Mouse (Mus musculus): ENCODE measurements around the gene Sez6l. TPM values are rescaled to one million over a fixed set of nuclear protein-coding genes. Genes with fewer than 3 reads are reported as not detected.

Sez6l gene
- total RNA-seq, 2 experiments from 2014 or later = 7.6 to 8.7 TPM

GRCm38 (mm10) chr5:112586071-112586470 is 9.1 kb upstream of the Sez6l start:
- no peak for DNase-seq (ENCODE audit: low spot score in 2 of 2)

- no peak for DNase-seq (ENCODE audit: low spot score in 2 of 2)
Measured at GRCm38 (mm10) chr5:112584155-112584769, 7.3 kb upstream of the Sez6l start.

- DNase-seq (ENCODE audit: low spot score in 2 of 2) = no peak
Measured at GRCm38 (mm10) chr5:112583304-112583703, 6.3 kb upstream of the Sez6l start.

GRCm38 (mm10) chr5:112577750-112578149 is 765 bp upstream of the Sez6l start:
- no peak for DNase-seq (ENCODE audit: low spot score in 2 of 2)

- no peak for DNase-seq (ENCODE audit: low spot score in 2 of 2)
Measured at GRCm38 (mm10) chr5:112576361-112576992, 508 bp downstream of the Sez6l start.

GRCm38 (mm10) chr5:112575151-112575915 is 1.7 kb downstream of the Sez6l start:
- no peak for DNase-seq (ENCODE audit: low spot score in 2 of 2)

GRCm38 (mm10) chr5:112573916-112574315 is 3.1 kb downstream of the Sez6l start:
- no peak for DNase-seq (ENCODE audit: low spot score in 2 of 2)

GRCm38 (mm10) chr5:112572217-112572616 is 4.8 kb downstream of the Sez6l start:
- DNase-seq (ENCODE audit: low spot score in 2 of 2) = no peak

- no peak for DNase-seq (ENCODE audit: low spot score in 2 of 2)
Measured at GRCm38 (mm10) chr5:112565489-112565888, 11.5 kb downstream of the Sez6l start.

- no peak for DNase-seq (ENCODE audit: low spot score in 2 of 2)
Measured at GRCm38 (mm10) chr5:112565083-112565482, 11.9 kb downstream of the Sez6l start.

GRCm38 (mm10) chr5:112560869-112561499 is 16.0 kb downstream of the Sez6l start:
- DNase-seq (ENCODE audit: low spot score in 2 of 2) = no peak

GRCm38 (mm10) chr5:112560139-112560538 is 16.8 kb downstream of the Sez6l start:
- DNase-seq (ENCODE audit: low spot score in 2 of 2) = no peak

- DNase-seq (ENCODE audit: low spot score in 2 of 2) = no peak
Measured at GRCm38 (mm10) chr5:112557396-112557795, 19.6 kb downstream of the Sez6l start.

- no peak for DNase-seq (ENCODE audit: low spot score in 2 of 2)
Measured at GRCm38 (mm10) chr5:112556640-112557039, 20.3 kb downstream of the Sez6l start.

- DNase-seq (ENCODE audit: low spot score in 2 of 2) = no peak
Measured at GRCm38 (mm10) chr5:112554508-112554907, 22.5 kb downstream of the Sez6l start.

- no peak for DNase-seq (ENCODE audit: low spot score in 2 of 2)
Measured at GRCm38 (mm10) chr5:112552786-112553185, 24.2 kb downstream of the Sez6l start.

- no peak for DNase-seq (ENCODE audit: low spot score in 2 of 2)
Measured at GRCm38 (mm10) chr5:112551975-112552728, 24.8 kb downstream of the Sez6l start.

GRCm38 (mm10) chr5:112548846-112549620 is 28.0 kb downstream of the Sez6l start:
- no peak for DNase-seq (ENCODE audit: low spot score in 2 of 2)

GRCm38 (mm10) chr5:112546771-112547170 is 30.2 kb downstream of the Sez6l start:
- DNase-seq (ENCODE audit: low spot score in 2 of 2) = no peak

- DNase-seq (ENCODE audit: low spot score in 2 of 2) = no peak
Measured at GRCm38 (mm10) chr5:112538295-112538694, 38.7 kb downstream of the Sez6l start.
